Mouse (Mus musculus) G1E (cell line): Measurements from ENCODE around the gene Zfp609.

Experiments
- CTCF ChIP-seq: IDR thresholded peaks from 2 replicates; pipeline ENCODE4 v1.5.1; 2012; ENCODE audit warnings: low read depth, low read length, inconsistent platforms, mixed read lengths
- POLR2AphosphoS5 ChIP-seq: IDR thresholded peaks from 2 replicates; pipeline ENCODE4 v1.6.1; 2012; ENCODE audit warnings: low read depth, low read length, inconsistent platforms; ENCODE audit not compliant: insufficient replicate concordance
- TAL1 ChIP-seq: conservative IDR thresholded peaks from 2 replicates; pipeline ENCODE4 v1.6.1; 2012; ENCODE audit warnings: low read depth, low read length, inconsistent platforms, mixed read lengths

- no peak for TF ChIP-seq CTCF
- TF ChIP-seq POLR2AphosphoS5: no peak
- TF ChIP-seq TAL1: no peak
These were observed 75.5 kb downstream of the Zfp609 start for GRCm38 (mm10) chr9:65751906-65752305.
